Mouse (Mus musculus) layer of hippocampus, adult 8-10 months (tissue): Measurements from ENCODE around the gene Gm10277. TPM values are rescaled to one million over a fixed set of nuclear protein-coding genes. Genes with fewer than 3 reads are reported as not detected.

Experiments used
- DNase-seq, 2 experiments: peaks; one replicate each; pipeline ENCODE4 v3.0.0; 2022; ENCODE audit warnings: low spot score in 2 of 2
- total RNA-seq, 4 experiments: library from RNA; stranded (reverse); gene quantifications; 2 replicates each; pipeline ENCODE4 v1.2.4; 2022

The Gm10277 gene
- total RNA-seq, 4 experiments from 2014 or later: not detected

DNA sequence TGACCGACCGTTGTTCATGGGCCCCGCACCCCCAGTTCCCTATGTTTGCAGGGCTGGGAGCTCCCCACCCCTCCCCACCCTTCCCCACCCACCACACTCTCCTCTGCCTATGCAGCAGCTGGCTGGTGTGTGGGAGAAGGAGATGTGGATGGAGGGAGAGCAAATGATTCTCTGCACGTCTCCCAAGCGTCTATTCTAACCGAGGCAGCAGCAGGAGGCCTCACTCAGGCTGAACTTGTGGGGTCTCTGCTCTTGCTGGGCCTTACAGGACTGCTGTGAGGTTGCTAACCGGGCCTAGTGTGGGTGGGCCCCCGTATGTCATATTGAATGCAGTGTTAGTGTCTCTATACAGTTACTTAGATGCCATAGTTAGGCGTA is 12.9 kb upstream of the Gm10277 start:
- DNase-seq: no peak

DNA sequence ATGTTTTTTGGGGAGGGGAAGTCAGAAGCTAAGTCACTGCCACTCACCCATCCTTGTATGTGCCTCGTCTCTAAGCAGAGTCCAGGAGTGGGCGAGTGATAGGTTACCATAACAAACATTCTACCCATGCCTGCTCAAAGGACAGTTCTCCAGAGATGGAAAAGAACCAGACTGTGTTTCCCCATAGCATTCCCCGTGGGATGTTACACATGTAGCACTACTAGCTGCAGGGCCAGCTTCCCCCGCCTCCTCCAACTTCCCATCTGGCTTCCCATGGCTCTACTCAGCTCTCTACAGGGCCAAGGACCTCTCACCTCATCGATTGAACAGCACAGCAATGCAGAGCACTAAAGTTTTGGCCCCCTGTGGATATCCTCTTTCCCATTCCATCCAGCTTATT is 7.7 kb upstream of the Gm10277 start:
- no peak for DNase-seq

DNA sequence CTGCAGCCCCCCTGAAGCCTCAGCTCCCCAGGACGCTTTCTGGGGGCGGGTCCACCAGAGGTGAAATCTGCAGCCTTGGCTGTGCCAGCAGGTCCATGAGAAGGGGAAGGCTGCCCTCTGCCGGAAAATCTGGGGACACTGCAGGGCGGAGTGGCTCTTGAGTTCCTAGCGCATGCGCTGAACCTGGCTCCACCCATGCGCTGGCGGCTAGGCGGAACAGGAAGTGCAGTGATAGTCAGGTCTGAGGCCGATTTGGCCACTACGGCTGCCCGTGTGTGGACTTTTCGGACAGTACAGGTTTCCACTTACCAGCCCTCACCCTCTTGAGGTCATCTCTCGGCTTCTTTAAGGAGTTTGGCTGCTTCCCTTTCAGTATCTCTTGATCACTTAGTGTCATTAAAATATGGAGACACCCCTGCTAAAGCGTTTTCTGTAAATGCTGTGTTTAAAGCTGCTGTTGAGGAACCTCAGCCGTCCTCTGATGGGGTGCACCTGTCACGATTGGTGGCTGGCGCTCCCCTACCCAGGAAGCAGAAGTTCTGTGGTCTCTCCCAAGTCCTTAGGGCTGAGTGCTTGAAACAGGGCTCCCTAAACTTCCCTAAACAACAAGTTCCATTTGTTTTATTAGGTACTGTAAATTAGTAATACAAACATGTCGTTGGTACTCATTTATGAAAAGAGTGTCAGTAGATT is 5.8 kb upstream of the Gm10277 start:
- DNase-seq: peak; percentile 94 to 98

DNA sequence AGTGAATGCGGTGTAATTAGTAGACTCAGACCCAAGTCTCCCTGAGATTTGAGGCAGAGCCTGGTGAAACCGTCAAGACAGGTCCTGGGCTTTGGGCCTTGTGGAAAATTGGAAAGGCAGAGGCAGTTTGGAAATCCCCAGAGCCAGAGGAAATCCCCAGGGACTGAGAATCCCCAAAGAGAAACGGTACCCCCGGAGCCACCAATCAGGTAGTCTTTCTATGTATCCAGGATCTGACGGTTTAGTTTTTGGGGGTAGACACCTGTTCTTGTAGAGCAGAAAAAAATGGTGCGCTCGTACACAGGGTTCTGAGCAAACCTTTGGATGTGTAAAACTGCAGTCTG is 5.0 kb upstream of the Gm10277 start:
- DNase-seq: no peak

DNA sequence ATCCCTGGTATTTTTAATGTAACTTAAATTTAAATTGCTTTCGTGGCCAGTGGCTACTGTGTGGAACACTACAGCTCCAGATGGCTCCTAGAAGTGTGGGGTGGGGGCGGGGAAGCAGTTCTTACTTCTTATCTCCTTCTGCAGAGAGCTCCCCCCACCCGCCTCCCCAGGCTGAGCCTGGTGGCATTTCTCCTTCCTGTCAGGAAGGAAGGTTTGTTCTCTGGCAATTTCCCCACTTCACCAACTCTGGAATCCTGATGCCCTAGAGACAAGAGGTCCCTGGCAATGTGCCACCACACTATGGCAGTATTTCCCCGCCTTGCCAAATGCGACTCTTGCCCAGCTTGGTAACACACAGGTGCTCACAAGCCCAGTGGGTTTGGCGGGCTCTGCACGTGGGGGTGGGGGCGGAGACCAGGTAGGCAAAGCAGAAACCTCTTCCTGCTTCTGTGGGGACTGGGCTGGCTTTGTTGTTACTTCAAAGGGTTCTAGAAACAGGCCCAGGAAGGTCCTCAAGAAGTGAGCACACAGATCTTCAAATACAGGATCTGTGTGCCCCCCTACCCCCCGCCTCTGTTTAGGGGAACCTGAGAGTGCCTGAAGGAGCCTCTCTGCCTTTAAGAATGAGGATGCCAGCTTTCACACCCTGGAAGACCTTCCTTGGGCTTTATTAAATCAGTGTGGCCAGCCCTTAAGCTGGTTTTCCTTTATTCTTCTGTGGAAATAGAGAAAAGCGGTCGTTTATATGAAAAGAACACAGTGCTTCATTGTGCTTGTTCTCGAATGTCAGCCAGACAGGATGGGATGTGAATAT is 4.4 kb upstream of the Gm10277 start:
- no peak for DNase-seq

DNA sequence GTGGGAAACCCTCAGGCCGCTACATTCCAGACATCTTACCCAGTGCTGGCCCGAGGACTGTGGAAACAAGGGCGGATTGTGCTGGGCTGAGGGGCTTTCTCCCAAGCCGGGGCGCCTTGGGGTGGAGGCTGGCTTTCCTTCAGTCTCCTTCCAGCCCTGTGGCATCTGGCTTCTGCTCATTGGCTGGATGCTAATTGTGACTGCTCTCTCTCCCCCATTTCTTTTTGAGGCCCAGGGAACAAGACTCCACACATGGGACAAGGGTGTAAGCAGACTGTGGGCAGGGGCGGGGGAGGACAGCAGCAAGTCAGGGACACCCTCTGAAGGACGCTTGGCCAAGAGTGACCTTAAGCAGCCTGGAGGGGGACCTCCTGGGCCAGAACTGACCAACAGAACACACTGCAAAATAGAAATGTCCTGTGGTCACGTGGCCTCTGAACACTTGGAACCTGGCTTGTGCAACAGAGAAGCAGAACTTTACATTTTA is 3.7 kb upstream of the Gm10277 start:
- DNase-seq: no peak

DNA sequence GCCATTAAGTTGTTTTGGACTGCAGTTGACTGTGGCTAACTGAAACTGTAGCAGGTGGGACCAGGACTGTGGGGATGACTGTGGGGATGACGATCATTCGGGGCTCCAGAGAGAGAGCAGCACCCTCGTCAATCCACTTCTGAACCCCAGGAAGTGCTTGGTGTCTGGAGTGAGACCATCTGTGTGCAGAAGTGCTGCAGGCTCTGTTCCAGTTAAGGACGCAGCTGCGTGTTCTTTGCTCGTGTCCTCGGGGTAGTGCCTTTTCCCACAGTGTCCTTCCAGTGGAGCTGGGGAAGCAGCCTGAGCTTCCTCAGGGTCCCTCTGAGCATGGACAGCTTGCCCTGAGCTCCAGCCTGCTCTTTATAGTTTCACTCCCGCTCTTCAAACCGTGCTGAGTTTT is 2.7 kb upstream of the Gm10277 start:
- no peak for DNase-seq

DNA sequence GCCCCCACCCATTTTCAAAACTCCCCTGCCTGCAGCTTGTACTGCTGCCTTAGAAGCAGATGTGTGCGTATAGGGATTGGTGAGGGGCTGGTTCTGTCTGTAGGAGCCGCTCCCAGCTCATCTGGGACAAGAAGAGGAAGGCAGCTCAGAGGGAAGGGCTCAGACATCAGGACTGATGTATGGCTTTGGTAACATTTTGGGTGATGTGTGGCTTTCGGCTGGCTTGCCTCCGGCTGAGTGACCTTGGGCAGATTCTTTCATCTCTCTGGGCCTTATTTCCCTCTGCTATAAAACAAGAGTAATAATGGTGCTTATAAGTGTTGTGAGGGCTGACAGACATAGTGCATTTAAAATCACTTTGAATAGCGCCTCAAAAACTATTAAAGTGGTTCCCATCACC is 2.0 kb upstream of the Gm10277 start:
- DNase-seq: no peak

DNA sequence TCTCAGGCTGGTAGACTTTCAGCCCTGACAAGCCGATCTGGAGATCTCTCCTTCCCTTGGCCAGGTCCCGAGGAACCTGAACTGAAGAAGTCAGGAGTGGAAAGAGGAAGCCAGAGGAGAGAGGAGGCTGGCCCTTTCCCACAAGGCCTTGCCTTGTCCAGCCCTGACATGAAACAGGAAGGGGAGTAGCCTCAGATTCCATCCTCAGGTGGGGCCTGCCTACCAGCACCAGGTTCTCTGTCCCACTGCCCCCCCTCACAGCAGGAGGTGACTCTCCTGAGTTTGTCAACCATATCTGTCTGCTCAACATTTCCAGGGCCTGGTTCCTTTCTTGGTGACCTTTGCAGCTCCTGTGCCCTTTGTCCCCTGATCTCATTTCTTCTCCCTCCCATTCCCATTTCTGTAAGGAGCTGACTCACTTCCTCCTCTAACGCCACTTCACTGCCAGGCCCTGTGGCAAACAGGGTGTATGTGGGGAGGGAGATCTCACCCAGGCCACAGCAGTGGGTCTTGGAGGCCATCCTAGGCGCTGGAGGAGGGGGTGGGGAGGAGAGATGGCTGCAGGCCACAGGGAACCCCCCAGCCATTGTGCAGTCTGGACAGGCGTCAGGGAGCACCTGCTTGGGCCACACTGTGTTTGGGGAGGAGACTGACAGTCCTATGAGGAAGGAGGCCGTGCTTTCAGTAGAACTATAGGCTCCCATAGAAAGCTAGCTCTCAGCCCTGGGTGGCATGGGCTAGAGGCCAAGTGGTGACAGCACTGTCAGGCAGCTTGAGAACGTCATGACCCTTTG is 1.6 kb downstream of the Gm10277 start:
- DNase-seq: peak in 1 of 2 experiments; percentile 83

DNA sequence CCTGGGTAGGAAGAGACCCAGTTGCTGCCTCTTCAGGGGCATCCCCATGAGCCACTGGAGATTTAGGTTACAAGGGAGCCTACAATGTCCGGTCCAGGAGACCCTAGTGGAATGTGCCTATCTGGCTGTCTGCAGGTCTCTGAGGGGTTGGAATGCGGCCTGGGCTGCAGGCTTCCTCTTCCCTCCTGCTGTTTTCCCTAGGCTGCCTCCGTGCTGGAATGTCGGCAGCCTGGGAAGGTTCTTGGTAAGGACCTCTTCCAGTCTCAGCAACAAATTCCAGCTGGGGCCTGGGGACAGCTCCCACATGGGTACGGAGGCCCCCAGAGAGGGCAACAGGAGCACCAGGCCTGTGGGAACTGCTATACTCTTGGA is 2.2 kb downstream of the Gm10277 start:
- DNase-seq: no peak

DNA sequence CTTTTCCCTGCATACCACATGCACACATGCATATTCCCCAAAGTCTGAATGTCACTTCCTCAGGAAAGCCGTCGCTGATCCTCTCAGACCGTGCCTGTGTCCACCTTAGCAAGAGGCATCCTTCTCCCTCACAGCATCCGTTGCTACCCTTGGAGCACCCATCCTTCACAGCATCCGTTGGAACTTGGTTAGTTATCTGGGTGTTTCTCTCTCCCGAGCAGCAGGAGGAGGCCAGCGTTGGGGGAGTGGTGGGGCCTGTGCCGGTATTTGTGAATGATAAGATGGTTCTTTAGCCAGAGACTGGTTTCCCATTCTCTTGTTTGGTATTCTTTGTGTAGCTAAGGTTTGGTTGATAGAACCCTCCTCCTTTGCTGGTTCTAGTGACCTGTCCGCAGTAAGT is 2.7 kb downstream of the Gm10277 start:
- DNase-seq: no peak

DNA sequence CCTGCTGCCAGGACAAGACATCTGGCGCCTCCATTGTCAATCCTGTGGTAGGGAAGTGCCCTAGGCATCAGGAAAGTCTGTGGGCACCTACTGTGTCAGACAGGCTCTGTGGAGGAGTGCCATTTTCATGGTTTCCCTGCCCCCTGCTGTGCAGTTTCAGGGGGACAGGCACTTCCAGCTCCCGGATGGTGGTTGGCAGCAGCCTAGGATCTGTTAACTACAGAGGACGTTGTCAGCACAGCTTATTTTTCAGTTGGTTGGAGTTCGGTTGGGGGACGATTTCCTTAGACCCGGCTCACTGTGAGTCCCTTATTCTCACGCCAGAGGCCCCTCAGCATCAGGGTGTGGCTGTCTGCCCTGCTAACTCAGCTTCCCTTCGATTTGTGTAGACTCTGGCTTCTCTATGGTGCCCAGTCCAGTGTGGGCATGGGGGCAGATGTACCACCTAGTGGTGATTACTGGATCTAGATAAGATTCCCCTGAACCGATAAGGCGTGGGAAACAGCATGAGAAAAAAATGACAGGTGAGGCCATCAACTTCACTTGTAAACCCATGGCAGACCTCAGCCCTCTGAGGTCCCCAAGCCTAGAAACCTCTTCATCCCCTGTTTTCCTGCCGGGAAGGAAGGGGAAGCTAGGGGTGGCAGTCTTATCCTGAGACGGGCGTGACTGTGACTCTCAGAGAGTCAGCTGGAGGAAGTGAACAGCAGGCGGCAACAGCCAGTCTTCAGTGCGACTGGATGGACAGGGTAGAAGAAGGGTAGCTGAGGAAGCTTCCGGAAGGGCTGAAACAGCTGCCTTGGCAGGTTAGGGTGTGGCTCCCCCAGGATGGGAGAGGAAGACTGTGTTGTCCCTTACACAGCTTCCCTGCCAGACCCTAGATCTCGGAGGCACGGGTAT is 3.5 kb downstream of the Gm10277 start:
- DNase-seq: no peak

DNA sequence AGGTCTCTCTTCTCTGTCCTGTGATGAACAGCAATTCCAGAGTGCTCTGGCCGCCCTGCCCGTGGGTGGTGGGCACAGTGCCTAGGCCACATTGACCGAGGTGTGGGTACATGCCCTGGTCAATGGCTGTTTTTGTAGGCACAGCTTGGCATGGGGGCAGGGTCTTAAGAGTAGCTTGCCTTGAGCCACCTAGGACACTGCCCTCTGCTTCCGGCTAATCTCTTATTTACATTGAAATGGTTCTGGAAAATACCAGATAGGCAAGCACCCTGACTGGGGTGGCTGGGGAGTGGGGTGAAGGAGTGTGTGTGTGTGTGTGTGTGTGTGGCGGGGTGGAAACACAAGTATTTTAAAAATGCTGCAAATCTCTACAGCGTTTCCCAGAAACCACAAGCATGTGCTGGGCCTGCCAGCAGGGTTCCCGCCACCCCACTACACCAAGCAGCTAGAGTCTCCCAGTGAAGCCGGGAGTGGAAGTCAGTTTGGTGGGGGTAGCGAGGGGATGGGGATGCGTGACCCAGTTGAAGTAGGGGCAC is 4.3 kb downstream of the Gm10277 start:
- no peak for DNase-seq

DNA sequence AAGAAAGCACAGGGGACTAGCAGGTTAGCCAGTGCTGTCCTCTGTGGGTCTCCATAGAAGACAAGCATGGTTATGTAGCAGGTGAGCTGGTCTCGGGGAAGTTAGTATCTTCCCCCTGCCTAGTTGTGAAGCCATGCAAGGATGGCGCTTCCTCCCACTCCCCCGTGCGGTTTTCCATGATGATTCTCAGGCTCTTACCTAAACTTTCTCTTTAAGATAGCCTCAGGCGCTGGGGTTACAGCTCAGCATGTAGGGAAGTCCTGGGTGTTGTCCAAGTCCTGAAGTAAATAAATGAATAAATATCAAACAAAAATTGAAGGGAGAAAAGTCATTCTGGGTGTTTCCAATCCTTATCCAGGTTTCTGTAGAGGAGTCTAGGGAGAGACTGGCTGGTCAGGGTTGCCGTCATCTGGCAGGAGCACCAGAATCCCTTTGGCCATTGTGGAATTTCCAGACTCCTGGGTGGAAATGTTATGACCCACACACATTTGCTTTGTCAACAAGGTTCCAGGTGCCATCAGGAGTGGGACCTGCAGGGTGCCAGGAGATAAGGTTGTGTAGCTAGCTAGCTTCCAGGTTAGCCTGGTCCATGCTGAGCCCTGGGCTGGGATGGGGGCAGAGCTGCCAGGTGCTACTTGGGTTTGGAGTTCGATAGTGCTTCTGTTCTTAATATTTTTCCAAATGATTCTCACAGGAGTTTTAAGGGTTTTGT is 5.3 kb downstream of the Gm10277 start:
- no peak for DNase-seq

DNA sequence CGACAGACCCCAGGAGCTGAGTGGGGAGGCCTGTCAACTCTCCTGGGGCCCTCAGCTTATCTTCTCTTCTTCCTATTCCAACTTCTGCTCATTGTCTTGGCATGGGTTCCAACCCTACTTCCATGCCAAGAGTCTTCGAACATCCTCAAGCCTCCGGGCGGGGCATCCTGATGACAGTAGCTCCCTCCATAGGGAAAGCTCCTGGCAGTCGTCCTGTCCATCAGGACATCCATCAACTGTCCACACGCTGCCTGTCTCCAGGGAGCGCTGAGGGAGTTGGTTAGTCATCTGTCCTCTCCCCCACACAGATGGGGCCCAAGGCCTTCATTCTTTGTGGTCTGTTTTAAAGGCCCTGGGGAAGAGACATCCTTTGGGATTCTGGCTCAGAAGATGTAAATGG is 6.5 kb downstream of the Gm10277 start:
- DNase-seq: no peak

DNA sequence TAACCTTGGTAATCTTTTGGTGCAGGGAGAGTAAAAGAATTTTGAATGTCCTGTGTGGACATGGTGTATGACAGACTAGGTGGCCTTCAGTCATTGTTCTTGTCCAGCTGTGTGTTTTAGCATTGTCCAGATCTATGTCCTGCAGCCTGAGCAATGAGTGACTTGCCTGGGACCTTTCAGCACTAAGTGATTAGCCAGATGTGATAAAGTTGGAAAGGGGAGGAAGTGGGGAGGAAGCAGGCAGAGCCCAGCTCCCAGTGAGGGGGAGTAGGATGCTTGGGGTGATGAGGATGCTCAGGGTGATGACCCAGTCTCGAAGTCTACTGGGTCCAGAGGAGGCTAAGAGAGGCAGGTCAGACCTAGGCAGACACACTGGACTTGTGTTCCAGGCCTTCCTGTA is 8.3 kb downstream of the Gm10277 start:
- no peak for DNase-seq

DNA sequence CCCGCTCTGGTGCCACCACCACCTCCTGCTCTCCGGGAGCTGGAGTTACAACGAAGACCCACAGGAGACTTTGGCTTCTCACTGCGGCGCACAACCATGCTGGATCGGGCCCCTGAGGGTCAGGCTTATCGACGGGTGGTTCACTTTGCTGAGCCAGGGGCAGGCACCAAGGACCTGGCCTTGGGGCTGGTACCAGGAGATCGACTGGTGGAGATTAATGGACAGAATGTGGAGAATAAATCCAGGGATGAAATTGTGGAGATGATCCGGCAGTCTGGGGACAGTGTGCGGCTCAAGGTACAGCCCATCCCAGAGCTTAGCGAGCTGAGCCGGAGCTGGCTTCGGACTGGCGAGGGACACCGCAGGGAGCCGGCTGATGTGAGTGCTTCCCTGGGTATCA is 9.6 kb downstream of the Gm10277 start:
- no peak for DNase-seq

DNA sequence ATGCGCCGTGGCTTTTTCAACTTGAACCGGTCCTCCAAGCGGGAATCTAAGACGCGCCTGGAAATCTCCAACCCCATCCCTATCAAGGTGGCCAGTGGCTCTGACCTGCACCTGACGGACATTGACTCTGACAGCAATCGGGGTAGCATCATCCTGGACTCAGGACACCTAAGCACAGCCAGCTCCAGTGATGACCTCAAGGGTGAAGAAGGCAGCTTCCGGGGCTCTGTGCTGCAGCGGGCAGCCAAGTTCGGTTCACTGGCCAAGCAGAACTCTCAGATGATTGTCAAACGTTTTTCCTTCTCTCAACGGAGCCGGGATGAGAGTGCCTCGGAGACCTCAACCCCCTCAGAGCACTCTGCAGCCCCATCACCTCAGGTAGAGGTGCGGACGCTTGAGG is 10.1 kb downstream of the Gm10277 start:
- no peak for DNase-seq

DNA sequence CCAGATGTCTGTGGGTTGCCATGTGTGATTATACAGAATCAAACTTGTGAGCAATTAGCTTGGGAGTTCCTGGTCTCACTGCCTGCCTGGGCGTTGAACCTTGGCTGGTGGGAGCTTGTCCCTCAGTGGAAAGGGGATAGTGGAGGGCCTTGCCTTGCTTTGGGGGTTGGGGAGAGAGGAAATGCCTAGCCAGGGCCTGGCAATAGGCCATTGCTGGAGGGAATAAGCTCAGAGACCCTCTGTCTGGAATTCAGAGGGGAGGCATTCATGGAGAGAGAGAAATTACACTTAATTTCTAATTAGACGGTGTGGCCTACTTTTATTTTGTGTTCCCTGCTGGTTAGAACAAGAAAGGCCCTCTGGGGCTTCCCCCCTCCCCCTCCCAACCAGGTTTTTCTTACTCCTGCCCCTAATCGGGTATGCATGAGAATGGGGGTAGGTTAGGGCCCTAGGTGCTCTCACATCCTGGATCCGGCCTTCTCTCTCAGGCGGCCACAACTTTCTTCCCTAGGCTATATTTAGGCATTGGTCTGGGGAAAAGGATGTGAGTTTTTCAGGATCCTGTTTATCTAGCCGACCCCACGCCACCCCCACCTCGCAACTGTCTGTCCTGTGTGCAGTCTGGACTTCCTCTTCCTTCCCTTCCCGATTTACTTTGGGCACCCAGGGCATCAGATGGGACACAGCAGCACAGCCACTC is 11.7 kb downstream of the Gm10277 start:
- DNase-seq: no peak
